Mouse (Mus musculus): ENCODE measurements around the gene Rab15.

GRCm38 (mm10) chr12:76819816-76820215 lies 2.9 kb downstream of the Rab15 start:
- no peak for TF ChIP-seq CTCF (IDR thresholded peaks at IDR 0.05; ENCODE audit: insufficient read depth, low read length)
- no peak for TF ChIP-seq POLR2A (IDR thresholded peaks at IDR 0.05; ENCODE audit: borderline replicate concordance, extremely low read depth, low read depth, low read length)

Measured in lung, adult 2 months (tissue).